Mouse (Mus musculus) embryonic facial prominence, embryonic 14.5 days (tissue): ENCODE data around the gene Pla2g1b. TPM values are rescaled to one million over a fixed set of nuclear protein-coding genes. Genes with fewer than 3 reads are reported as not detected.
"Not testable (repeated sequence)": the region's sequence is repeated elsewhere in the genome, so short reads cannot be mapped to it uniquely, and the experiment has no call there.

Experiments used
- ATAC-seq: fragments of 200-750 bp; cut with Nextera tagmentation; 2 replicates; pipeline ENCODE4 v1.8.0; 2017; ENCODE audit warnings: low read depth, moderate number of reproducible peaks, moderate TSS enrichment
- DNase-seq: peaks from one replicate; pipeline ENCODE4 v3.0.0-alpha.2; 2015; ENCODE audit warnings: low spot score
- H3K27ac ChIP-seq: fragments of 300-500 bp; sonication (generic); replicated peaks from 2 replicates; pipeline ENCODE4 v1.5.1; 2014; ENCODE audit warnings: low read depth, mild to moderate bottlenecking, low read length, moderate library complexity
- H3K27me3 ChIP-seq: fragments of 300-500 bp; sonication (generic); replicated peaks from 2 replicates; pipeline ENCODE4 v1.6.1; 2014; ENCODE audit warnings: low read length; ENCODE audit not compliant: control insufficient read depth, insufficient read depth
- H3K36me3 ChIP-seq: fragments of 300-500 bp; sonication (generic); 2 replicates; pipeline ENCODE4 v1.6.1; 2014; ENCODE audit warnings: low read length, mixed read lengths; ENCODE audit not compliant: control insufficient read depth, insufficient read depth
- H3K4me1 ChIP-seq: fragments of 300-500 bp; sonication (generic); 2 replicates; pipeline ENCODE4 v1.6.1; 2014; ENCODE audit warnings: antibody characterized with exemption, low read length; ENCODE audit not compliant: control insufficient read depth, insufficient read depth
- H3K4me2 ChIP-seq: fragments of 300-500 bp; sonication (generic); 2 replicates; pipeline ENCODE4 v1.6.1; 2014; ENCODE audit warnings: low read depth, mild to moderate bottlenecking, low read length, moderate library complexity, mixed read lengths
- H3K4me3 ChIP-seq: fragments of 300-500 bp; sonication (generic); 2 replicates; pipeline ENCODE4 v1.5.1; 2014; ENCODE audit warnings: low read depth, mild to moderate bottlenecking, low read length
- H3K9ac ChIP-seq: fragments of 300-500 bp; sonication (generic); 2 replicates; pipeline ENCODE4 v1.6.1; 2014; ENCODE audit warnings: low read depth, mild to moderate bottlenecking, low read length, moderate library complexity, mixed read lengths
- H3K9me3 ChIP-seq: fragments of 300-500 bp; sonication (generic); 2 replicates; pipeline ENCODE4 v1.6.1; 2016; ENCODE audit warnings: low read length; ENCODE audit not compliant: control insufficient read depth
- WGBS: fragments of 180-500 bp; shearing (Covaris S2); extraction: QIAGEN DNeasy Blood & Tissue Kit; methylation state at CpG from one replicate; pipeline ENCODE4 v1.1.7; 2014; 5-methylcytosine and 5-hydroxymethylcytosine counted together
- polyA plus RNA-seq: library from polyadenylated mRNA; unstranded; fragments of >200 nt; fragmentation: Nextera tagmentation; extraction: Ambion mirVana; gene quantifications from 2 replicates; pipeline ENCODE4 v1.2.1, GENCODE M21; 2014

Pla2g1b gene
- polyA plus RNA-seq, 1 experiment from 2014 or later, result not detected

DNA sequence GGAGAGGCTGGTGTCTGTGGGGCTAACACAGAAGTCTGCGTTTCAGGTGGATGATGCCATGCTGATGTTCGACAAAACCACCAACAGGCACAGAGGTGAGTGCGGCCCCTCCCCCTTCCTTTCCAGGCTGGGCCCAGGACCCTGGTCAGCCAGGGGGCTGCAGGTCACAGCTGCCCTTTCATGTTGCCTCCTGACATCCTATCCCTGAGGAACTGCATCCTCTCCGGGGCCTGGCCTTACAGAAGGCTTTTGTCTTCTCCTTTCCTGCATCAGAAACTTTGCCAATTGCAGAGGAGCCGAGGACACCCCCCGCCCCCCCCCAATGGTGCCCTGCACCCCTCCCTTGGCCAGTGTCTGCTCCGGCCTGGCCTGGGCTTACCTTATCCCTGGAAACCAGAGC is 27.4 kb upstream of the Pla2g1b start:
- H3K4me2 ChIP-seq, result no peak overlapping the region
- peaks cover 64% of the 10 kb centered on the region for H3K36me3 ChIP-seq
- no peak for ATAC-seq
- no peak overlapping the region for H3K27ac ChIP-seq
- H3K27me3 ChIP-seq, result no peaks in the 10 kb centered on the region
- 18% methylated on average over 7 of the region's 7 CpGs for WGBS
- H3K9ac ChIP-seq, result 0 out of 2 replicates have a peak overlapping the region, but pooled peaks have one; percentile 37
- no peaks in the 10 kb centered on the region for H3K9me3 ChIP-seq
- H3K4me1 ChIP-seq, result peaks cover 41% of the 10 kb centered on the region
- no peak overlapping the region for H3K4me3 ChIP-seq
- no peak for DNase-seq

DNA sequence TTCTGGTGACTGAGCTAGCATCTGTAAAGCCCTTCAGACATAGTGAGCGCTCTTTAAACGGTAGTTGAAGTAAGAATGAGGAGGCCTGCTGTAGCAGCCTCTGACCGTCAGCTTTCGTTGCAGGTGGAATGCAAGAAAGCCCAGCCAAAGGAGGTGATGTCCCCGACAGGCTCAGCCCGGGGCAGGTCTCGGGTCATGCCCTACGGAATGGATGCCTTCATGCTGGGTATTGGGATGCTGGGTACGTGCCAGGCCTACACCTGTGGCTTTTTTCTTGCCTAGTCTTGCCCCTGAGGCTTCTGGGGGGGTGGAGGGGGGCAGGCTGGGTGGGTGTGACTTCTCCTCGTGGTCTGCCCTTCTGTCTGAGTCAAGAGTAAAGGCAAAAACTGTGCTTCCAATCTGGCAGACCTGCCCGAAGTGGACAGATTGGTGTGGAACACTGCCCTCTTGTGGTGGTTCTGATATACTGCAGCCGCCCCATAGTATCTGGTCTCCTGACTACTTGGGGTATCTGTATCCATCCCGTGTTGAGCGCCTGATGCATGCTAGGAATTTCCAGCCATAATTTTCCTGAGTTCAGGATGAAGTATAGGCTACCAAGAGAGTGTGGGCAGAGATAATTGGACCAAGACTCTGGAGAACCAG is 24.7 kb upstream of the Pla2g1b start:
- Histone ChIP-seq H3K27me3 (no peaks in the 10 kb centered on the region), H3K27ac (no peak overlapping the region), H3K36me3 (peaks cover 74% of the 10 kb centered on the region), H3K4me2 (no peak overlapping the region), H3K9me3 (no peaks in the 10 kb centered on the region), H3K9ac (no peak overlapping the region), H3K4me3 (no peak overlapping the region), H3K4me1 (peaks cover 15% of the 10 kb centered on the region)
- WGBS, result 33% methylated on average over 14 of the region's 14 CpGs
- ATAC-seq, result peak; percentile 22; the same call in 1 of the 2 replicates
- peak; percentile 90 for DNase-seq

DNA sequence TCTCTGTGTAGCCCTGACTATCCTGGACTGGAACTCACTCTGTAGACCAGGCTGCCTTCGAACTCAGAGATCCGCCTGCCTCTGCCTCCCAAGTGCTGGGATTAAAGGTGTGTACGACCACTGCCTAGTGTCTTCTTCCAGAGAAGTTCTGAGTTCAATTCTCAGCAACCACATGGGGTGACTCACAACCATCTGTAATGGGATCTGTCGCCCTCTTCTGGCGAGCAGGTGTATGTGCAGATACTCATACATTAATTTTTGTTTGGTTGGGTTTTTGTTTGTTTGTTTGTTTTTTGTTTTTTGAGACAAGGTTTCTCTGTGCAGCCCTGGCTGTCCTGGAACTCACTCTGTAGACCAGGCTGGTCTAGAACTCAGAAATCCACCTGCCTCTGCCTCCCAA is 23.4 kb upstream of the Pla2g1b start:
- H3K4me1 ChIP-seq, DNase-seq: not testable (repeated sequence)

DNA sequence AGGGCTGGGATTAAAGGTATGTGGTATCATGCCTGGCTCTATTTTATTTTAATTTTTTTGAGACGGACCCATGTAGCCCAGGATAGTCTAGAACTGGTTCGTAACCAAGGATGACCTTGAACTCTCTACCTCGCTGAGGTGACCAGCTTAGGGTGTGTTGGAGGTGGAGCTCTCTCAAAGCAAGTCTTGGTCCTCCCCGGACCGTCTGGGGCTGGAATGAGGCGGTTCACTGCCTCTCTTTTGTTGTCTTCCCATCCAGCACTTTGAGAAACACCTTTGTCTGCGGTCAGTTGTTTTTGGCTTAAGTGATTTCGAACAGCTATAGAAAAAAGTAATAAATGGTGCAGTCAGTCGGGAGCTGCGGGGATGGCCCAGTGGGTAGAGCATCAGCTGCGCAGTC is 21.9 kb upstream of the Pla2g1b start:
- Histone ChIP-seq H3K9me3 (no peaks in the 10 kb centered on the region), H3K4me3 (no peak overlapping the region), H3K27me3 (no peaks in the 10 kb centered on the region), H3K36me3 (peaks cover 88% of the 10 kb centered on the region), H3K9ac (no peak overlapping the region), H3K27ac (no peak overlapping the region), H3K4me2 (no peak overlapping the region), H3K4me1 (no peaks in the 10 kb centered on the region)
- DNase-seq (no peak), ATAC-seq (no peak)
- 93% methylated on average over 11 of the region's 11 CpGs for WGBS

More for the DNA sequence above, 23.4 kb upstream of the Pla2g1b start:
- H3K27me3 ChIP-seq, H3K4me2 ChIP-seq, H3K27ac ChIP-seq, H3K4me3 ChIP-seq, H3K9ac ChIP-seq, H3K9me3 ChIP-seq, ATAC-seq: not testable (repeated sequence)
- H3K36me3 ChIP-seq, result peaks cover 82% of the 10 kb centered on the region
- 81% methylated on average over 5 of the region's 5 CpGs for WGBS

DNA sequence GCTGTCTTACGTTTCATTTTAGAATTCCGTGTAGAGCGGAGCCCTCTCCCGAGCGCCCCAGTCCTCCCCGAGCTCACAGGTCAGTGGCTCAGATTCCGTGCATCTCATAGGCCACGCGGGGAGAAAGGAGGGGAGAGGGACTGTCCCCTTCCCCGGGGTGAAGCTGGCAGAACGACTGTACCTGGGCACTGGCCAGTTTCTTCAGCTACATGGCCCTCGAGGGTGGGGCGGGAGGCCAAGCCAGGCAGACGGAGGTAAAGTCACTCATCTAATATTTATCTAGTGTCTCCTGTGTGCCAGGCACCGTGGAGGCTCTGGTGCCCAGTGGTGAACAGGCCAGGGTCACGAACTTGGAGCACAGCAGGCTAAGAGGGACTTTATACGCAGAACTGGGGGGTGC is 19.0 kb upstream of the Pla2g1b start:
- Histone ChIP-seq H3K4me1 (no peaks in the 10 kb centered on the region), H3K27me3 (no peaks in the 10 kb centered on the region), H3K4me2 (no peak overlapping the region), H3K9ac (no peak overlapping the region), H3K27ac (no peak overlapping the region), H3K4me3 (no peak overlapping the region), H3K36me3 (peaks cover 96% of the 10 kb centered on the region), H3K9me3 (no peaks in the 10 kb centered on the region)
- no peak for ATAC-seq
- 83% methylated on average over 17 of the region's 17 CpGs for WGBS
- DNase-seq, result no peak

DNA sequence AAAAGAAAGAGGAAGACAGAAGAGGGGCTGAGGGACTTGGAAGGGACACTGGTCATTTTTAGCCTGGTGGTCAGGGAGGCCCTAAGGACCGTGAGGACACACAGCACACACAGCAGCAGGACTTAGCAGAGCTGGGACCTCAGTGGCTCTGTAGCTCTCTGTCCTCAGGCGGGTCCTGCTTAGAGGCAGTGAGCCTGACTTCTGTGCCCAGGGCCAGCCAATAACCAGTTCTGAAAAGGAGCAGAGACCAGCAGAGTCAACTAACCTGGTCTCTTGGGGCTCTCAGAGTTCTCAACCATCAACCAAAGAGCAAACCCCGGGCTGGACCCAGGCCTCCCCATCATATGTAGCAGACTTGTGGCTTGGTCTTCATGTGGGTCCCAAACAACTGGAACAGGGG is 16.8 kb upstream of the Pla2g1b start:
- no peaks in the 10 kb centered on the region for H3K27me3 ChIP-seq
- H3K9ac ChIP-seq, result no peak overlapping the region
- 85% methylated on average over 3 of the region's 3 CpGs for WGBS
- no peak overlapping the region for H3K27ac ChIP-seq
- DNase-seq, result no peak
- H3K36me3 ChIP-seq, result peaks cover 92% of the 10 kb centered on the region
- H3K9me3 ChIP-seq, result no peaks in the 10 kb centered on the region
- H3K4me3 ChIP-seq, result no peak overlapping the region
- H3K4me1 ChIP-seq, result no peaks in the 10 kb centered on the region
- ATAC-seq, result no peak
- H3K4me2 ChIP-seq, result no peak overlapping the region

DNA sequence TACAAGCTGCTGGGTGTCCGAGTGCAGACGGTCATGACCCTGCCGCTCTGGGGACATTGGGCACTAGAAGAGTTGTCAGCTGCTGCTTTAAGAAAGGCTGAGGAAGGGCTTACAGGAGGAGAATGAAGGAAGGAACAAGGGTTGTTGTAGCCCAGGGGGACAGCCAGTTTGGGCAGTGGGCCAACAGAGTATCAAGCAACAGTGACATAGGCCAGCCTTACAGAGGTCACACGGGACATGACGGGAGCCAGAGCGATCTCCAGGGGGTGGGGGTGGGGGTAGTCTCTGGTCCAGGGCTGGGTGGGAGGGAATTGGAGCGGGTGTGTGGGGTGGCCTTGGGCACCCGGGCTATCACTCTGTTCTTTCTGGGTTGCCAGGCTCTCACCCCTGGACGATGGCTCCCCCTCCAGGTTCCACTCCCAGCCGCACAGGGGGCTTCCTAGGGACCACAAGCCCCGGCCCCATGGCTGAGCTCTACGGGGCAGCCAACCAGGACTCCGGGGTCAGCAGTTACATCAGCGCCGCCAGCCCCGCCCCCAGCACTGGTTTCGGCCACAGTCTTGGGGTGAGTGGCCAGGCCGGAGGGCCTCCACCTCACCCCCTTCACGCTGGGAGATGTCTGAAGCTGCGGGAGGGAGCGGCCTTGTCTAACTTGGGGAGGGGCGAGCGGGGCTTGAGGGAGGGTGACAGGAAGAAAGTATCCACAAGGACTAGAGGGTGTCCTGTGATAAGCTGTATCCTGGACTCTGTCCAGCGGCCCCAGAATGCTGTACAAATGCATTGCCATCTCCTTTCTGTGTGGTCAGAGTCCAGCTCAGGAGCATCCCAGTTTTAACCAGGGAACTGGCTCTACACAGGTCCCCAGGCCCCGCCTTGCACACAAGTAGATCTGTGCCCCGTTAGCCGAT is 15.4 kb upstream of the Pla2g1b start:
- Histone ChIP-seq H3K9ac (no peak overlapping the region), H3K27ac (no peak overlapping the region), H3K27me3 (no peaks in the 10 kb centered on the region), H3K36me3 (peaks cover 80% of the 10 kb centered on the region), H3K9me3 (no peaks in the 10 kb centered on the region), H3K4me3 (no peak overlapping the region), H3K4me2 (no peak overlapping the region), H3K4me1 (no peaks in the 10 kb centered on the region)
- ATAC-seq (no peak; the same call in 1 of the 2 replicates), DNase-seq (no peak)
- WGBS, result 88% methylated on average over 23 of the region's 27 CpGs

DNA sequence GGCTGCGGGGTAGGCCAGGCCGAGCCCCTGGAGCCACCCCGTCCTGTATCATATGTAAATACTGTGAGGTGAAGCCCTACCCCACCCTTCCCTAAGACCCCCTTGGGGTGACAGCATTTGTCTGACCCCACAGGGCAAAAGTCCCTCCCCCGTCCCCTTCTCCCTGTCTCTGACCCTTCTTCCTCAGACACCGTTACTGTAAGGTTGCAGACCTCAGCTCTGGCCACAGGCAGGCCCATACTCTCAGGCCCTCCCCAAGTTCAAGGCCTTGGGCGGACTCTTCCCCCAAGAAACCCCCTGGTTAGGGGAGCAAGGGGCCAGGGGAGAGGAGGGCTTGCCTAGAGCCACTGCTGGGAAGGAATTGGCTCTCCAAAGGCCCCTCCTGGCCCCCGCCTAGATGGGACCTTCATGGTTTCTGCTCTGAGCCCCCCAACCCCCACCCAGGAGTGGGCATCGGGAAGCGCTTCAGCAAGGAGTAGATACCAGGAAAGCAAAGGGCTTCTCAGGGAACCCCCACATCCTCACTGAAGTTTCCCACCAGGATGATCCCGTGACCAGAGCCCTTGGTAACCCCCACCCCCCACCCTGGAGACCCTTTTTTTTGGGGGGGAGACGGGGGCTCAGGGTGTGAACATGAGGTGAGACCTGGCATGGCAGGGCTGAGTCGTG is 11.5 kb upstream of the Pla2g1b start:
- WGBS, result 76% methylated on average over 12 of the region's 12 CpGs
- H3K36me3 ChIP-seq, result peaks cover 44% of the 10 kb centered on the region
- no peak for ATAC-seq

More for the DNA sequence above, 11.5 kb upstream of the Pla2g1b start:
- Histone ChIP-seq H3K9me3 (no peaks in the 10 kb centered on the region), H3K4me1 (no peaks in the 10 kb centered on the region), H3K27ac (no peak overlapping the region), H3K4me2 (no peak overlapping the region), H3K4me3 (no peak overlapping the region), H3K9ac (no peak overlapping the region), H3K27me3 (no peaks in the 10 kb centered on the region)
- no peak for DNase-seq
